Mouse (Mus musculus): ENCODE measurements at regions not wholly inside any gene's neighbourhood (a gene's known extent, or its start where the extent isn't known, plus 50 kb on each side); places are given as distances from the start of the nearest gene placed in this dataset.

DNA sequence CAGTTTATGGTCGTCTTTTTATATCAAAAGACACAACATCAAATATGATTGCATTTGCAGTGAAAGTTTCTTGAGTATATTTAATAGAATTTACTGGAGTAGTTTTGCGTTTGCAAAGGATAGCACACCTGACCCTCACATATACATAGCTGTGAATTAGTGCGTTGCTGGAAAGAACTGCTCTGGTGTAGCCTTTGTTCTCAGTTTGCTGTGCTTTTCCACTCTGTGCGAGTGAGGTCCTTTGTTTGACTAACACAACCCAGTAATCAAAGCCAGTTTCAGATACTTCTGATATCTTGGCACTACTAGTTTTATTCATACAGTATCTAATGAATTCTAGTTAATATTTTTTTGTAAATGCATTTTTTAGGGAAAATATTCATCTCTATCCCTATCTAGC is 84.7 kb downstream of the Trim52 start:
- H3K27me3 ChIP-seq (replicated peaks; ENCODE audit: control insufficient read depth, insufficient read depth, low read length) = no peaks in the 10 kb centered on the region
- no peaks in the 10 kb centered on the region for H3K4me1 ChIP-seq (ENCODE audit: control insufficient read depth, insufficient read depth, low read length)
- WGBS = 65% methylated on average over 4 of the region's 4 CpGs
- no peak for TF ChIP-seq POLR2A (IDR thresholded peaks at IDR 0.05; ENCODE audit: low read depth, low read length)
- TF ChIP-seq CTCF (conservative IDR thresholded peaks at IDR 0.05; ENCODE audit: insufficient read depth, insufficient read length, low read depth, low read length) = no peak
- no peak overlapping the region for H3K27ac ChIP-seq (ENCODE audit: insufficient read depth, low read depth, low read length)
- H3K4me3 ChIP-seq (ENCODE audit: insufficient read depth, low read depth, low read length) = no peak overlapping the region
- no peaks in the 10 kb centered on the region for H3K36me3 ChIP-seq (ENCODE audit: control insufficient read depth, insufficient read depth, low read length)
- no peak for DNase-seq

DNA sequence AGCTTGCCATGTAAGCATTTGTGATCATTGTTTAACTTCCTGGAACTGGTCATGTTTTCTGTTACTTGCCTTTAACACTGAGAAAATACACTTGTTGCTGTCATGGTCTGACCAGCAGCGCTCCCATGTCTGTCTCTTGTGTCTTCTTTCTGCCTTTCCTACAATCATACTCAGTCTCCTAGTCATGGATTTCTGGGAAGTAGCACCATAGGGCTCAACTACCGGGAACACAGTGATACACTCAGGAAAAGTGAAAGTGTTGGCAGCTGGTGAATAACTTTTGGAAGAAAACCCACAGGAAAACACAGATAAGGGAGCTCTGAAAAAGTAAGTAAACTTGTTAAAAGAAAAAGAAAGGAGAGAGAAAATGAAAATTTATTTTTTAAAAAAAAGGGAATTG is 87.6 kb downstream of the Trim52 start:
- no peak overlapping the region for H3K27ac ChIP-seq (ENCODE audit: insufficient read depth, low read depth, low read length)
- 77% methylated on average over 2 of the region's 2 CpGs for WGBS
- no peak for DNase-seq
- H3K4me1 ChIP-seq (ENCODE audit: control insufficient read depth, insufficient read depth, low read length) = no peaks in the 10 kb centered on the region
- H3K36me3 ChIP-seq (ENCODE audit: control insufficient read depth, insufficient read depth, low read length) = no peaks in the 10 kb centered on the region
- no peak overlapping the region for H3K4me3 ChIP-seq (ENCODE audit: insufficient read depth, low read depth, low read length)
- TF ChIP-seq CTCF (conservative IDR thresholded peaks at IDR 0.05; ENCODE audit: insufficient read depth, insufficient read length, low read depth, low read length) = no peak
- no peak for TF ChIP-seq POLR2A (IDR thresholded peaks at IDR 0.05; ENCODE audit: low read depth, low read length)
- H3K27me3 ChIP-seq (replicated peaks; ENCODE audit: control insufficient read depth, insufficient read depth, low read length) = no peaks in the 10 kb centered on the region

DNA sequence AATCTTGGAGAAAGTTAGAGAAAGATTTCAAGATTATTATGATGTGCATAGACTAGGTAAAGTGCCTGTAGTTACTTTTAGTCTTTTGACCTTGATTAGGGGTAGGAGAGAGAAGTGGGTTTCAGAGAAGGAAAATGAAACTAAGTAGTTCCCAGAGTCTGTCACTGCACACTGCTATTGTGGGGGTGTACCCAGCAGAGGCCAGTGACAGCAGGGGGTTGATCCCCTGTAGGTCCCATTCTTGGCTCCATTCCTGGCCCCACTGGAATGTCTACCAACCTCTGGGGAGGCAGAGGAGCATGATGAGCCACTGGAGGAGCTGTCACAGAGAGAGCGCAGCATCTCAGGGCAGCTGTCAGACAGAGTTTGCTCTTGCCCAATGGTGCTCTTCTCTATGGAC is 88.1 kb downstream of the Trim52 start:
- H3K4me1 ChIP-seq (ENCODE audit: control insufficient read depth, insufficient read depth, low read length) = no peaks in the 10 kb centered on the region
- H3K36me3 ChIP-seq (ENCODE audit: control insufficient read depth, insufficient read depth, low read length) = no peaks in the 10 kb centered on the region
- H3K4me3 ChIP-seq (ENCODE audit: insufficient read depth, low read depth, low read length) = no peak overlapping the region
- DNase-seq = no peak
- TF ChIP-seq CTCF (conservative IDR thresholded peaks at IDR 0.05; ENCODE audit: insufficient read depth, insufficient read length, low read depth, low read length) (no peak), POLR2A (IDR thresholded peaks at IDR 0.05; ENCODE audit: low read depth, low read length) (no peak)
- H3K27me3 ChIP-seq (replicated peaks; ENCODE audit: control insufficient read depth, insufficient read depth, low read length) = no peaks in the 10 kb centered on the region
- H3K27ac ChIP-seq (ENCODE audit: insufficient read depth, low read depth, low read length) = no peak overlapping the region
- 89% methylated on average over 1 of the region's 1 CpGs for WGBS

DNA sequence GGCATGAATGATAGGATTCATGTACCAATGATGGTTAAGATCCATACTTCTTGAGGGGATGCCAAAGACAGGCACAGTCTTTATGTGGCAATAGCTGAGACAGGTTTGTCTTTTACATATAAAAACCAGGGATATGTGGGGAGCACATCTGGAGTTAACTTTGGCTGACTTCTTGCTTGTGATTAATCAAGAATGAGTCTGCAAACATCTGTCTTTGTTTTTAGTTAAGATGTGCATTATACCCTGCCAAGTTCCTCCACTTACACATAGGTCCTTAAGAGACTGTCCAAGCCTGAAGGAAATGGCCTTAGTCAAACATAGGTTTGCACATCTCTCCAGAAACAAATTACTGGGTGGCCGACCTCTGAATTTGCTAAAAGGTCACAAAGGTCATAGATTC is 91.8 kb downstream of the Trim52 start:
- DNase-seq = no peak
- H3K27me3 ChIP-seq (replicated peaks; ENCODE audit: control insufficient read depth, insufficient read depth, low read length) = no peaks in the 10 kb centered on the region
- no peak overlapping the region for H3K4me3 ChIP-seq (ENCODE audit: insufficient read depth, low read depth, low read length)
- 50% methylated on average over 1 of the region's 1 CpGs for WGBS
- no peak overlapping the region for H3K27ac ChIP-seq (ENCODE audit: insufficient read depth, low read depth, low read length)
- TF ChIP-seq POLR2A (IDR thresholded peaks at IDR 0.05; ENCODE audit: low read depth, low read length) (no peak), CTCF (conservative IDR thresholded peaks at IDR 0.05; ENCODE audit: insufficient read depth, insufficient read length, low read depth, low read length) (no peak)
- H3K4me1 ChIP-seq (ENCODE audit: control insufficient read depth, insufficient read depth, low read length) = no peaks in the 10 kb centered on the region
- H3K36me3 ChIP-seq (ENCODE audit: control insufficient read depth, insufficient read depth, low read length) = no peaks in the 10 kb centered on the region

DNA sequence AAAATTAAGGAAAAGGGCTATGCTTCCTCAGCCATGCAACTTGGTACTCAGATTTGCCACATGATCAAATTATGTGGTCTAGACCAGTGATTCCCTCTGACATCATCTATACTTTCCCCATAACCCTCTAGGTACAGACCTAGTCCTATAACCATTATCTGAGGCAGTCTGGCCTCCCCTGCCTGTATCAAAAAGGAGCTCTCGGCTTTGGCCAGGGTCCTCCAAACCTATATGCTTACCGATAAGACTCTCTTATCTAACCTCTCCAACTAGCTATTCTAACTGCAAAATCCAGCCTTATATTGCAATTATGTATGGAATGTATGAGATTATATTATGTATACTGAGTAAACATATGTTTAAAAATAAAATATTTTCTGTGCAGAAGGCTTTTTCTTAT is 93.1 kb downstream of the Trim52 start:
- no peak overlapping the region for H3K27ac ChIP-seq (ENCODE audit: insufficient read depth, low read depth, low read length)
- H3K27me3 ChIP-seq (replicated peaks; ENCODE audit: control insufficient read depth, insufficient read depth, low read length) = no peaks in the 10 kb centered on the region
- no peak for DNase-seq
- no peaks in the 10 kb centered on the region for H3K4me1 ChIP-seq (ENCODE audit: control insufficient read depth, insufficient read depth, low read length)
- 95% methylated on average over 2 of the region's 2 CpGs for WGBS
- no peak for TF ChIP-seq POLR2A (IDR thresholded peaks at IDR 0.05; ENCODE audit: low read depth, low read length)
- TF ChIP-seq CTCF (conservative IDR thresholded peaks at IDR 0.05; ENCODE audit: insufficient read depth, insufficient read length, low read depth, low read length) = no peak
- H3K4me3 ChIP-seq (ENCODE audit: insufficient read depth, low read depth, low read length) = no peak overlapping the region
- no peaks in the 10 kb centered on the region for H3K36me3 ChIP-seq (ENCODE audit: control insufficient read depth, insufficient read depth, low read length)

DNA sequence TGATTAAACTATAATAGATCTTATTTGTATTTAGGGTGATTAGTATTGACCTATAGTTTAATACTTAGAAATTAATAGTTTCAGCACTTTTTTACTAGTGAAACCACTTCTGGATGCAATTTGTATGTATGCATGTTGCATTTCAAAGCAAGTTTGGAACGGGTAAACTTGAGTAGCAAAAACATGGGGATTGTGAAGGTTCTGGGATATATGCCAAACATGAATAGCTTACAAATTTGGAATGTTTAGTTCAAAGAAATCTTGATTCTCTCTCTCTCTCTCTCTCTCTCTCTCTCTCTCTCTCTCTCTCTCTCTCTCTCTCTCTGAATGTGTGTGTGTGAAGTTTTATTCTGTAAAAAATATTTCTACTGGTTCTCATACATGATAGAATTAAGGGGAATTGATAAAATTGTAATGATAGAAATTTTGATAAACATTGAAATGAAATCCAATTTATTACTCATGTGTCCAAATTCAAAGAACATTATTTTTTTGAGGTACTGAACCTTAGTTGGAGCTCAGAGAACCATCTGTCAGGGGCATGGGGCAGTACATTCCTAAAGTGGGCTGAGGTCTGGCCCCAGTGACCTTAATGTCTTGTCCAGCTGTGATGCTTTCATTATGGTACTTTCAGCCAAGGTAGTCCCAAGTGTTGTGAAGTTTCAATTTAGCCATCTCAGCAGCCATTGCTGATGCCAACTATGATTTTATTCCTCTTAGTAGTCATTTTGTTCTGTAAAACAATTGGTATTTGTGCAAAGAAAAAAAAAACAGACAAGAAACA is 93.7 kb downstream of the Trim52 start:
- 37% methylated on average over 1 of the region's 1 CpGs for WGBS
- TF ChIP-seq CTCF (conservative IDR thresholded peaks at IDR 0.05; ENCODE audit: insufficient read depth, insufficient read length, low read depth, low read length) = no peak
- TF ChIP-seq POLR2A (IDR thresholded peaks at IDR 0.05; ENCODE audit: low read depth, low read length) = no peak
- no peak for DNase-seq
- no peaks in the 10 kb centered on the region for H3K27me3 ChIP-seq (replicated peaks; ENCODE audit: control insufficient read depth, insufficient read depth, low read length)
- H3K4me1 ChIP-seq (ENCODE audit: control insufficient read depth, insufficient read depth, low read length) = no peaks in the 10 kb centered on the region
- H3K4me3 ChIP-seq (ENCODE audit: insufficient read depth, low read depth, low read length) = no peak overlapping the region
- no peak overlapping the region for H3K27ac ChIP-seq (ENCODE audit: insufficient read depth, low read depth, low read length)
- no peaks in the 10 kb centered on the region for H3K36me3 ChIP-seq (ENCODE audit: control insufficient read depth, insufficient read depth, low read length)

DNA sequence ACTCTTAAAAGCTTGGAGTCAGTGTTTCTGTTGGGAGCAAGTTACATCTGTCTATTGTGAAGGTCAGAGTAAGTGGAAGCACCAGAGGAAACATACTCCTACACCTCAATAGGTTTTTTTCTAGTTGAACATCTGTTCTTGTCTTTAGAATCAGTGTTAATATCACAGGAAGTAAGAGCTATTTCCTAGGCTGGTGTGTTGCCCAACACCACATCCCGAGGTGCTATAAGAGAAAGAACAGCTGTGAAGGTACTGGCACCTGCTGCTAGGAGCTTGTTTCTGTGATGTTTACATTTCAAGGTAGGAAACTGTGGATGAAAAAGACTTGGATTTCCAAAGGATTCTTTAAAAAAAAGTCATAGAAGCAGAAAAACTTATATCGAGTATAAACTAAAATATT is 105.1 kb downstream of the Trim52 start:
- TF ChIP-seq POLR2A (IDR thresholded peaks at IDR 0.05; ENCODE audit: low read depth, low read length) (no peak), CTCF (conservative IDR thresholded peaks at IDR 0.05; ENCODE audit: insufficient read depth, insufficient read length, low read depth, low read length) (no peak)
- no peak overlapping the region for H3K4me3 ChIP-seq (ENCODE audit: insufficient read depth, low read depth, low read length)
- no peaks in the 10 kb centered on the region for H3K36me3 ChIP-seq (ENCODE audit: control insufficient read depth, insufficient read depth, low read length)
- WGBS = 44% methylated on average over 2 of the region's 2 CpGs
- DNase-seq = no peak
- no peaks in the 10 kb centered on the region for H3K27me3 ChIP-seq (replicated peaks; ENCODE audit: control insufficient read depth, insufficient read depth, low read length)
- H3K27ac ChIP-seq (ENCODE audit: insufficient read depth, low read depth, low read length) = no peak overlapping the region
- no peaks in the 10 kb centered on the region for H3K4me1 ChIP-seq (ENCODE audit: control insufficient read depth, insufficient read depth, low read length)

Data from kidney, adult 2 months (tissue).